14 mouse cellular contexts compared by ENCODE assay signal in genomic region chr5:80706645-80707056, GRCm38 (mm10).
DNase-seq lines count a peak whose midpoint lies in the region; ATAC-seq lines count a peak whose summit lies in the region.
"Had no signal": no experiment of that assay in that cellular context is flagged by ENCODE, and none has a peak within 500 bp of the region (broad histone marks: within the 10 kb centered on the region; RNA-seq: fewer than 3 reads in every experiment).

No protein-coding gene starts in this region.

- H3K27me3 ChIP-seq in heart, embryonic 15.5 days = no peaks in the 10 kb centered on the region
- H3K27me3 ChIP-seq: midbrain, embryonic 12.5 days had no signal

- H3K4me3 ChIP-seq in heart, embryonic 15.5 days = peak overlapping the region; percentile 35
- H3K4me3 ChIP-seq: midbrain, embryonic 12.5 days had no signal

- no peaks in the 10 kb centered on the region for H3K36me3 ChIP-seq in heart, embryonic 15.5 days
- H3K36me3 ChIP-seq: midbrain, embryonic 12.5 days had no signal

- ATAC-seq in common myeloid progenitor, adult 5-6 weeks (replicated peaks; ENCODE audit: low read depth, poor library complexity, severe bottlenecking) = peak; percentile 36; the same call in 1 of the 2 replicates
- ATAC-seq in heart, embryonic 15.5 days (replicated peaks; ENCODE audit: insufficient number of reproducible peaks, insufficient read depth, low FRiP score, low read depth) = 0 out of 2 replicates have a peak, but pooled peaks have one; percentile 73
- no peak for ATAC-seq in erythroblast, adult 5-6 weeks (replicated peaks; ENCODE audit: low FRiP score, poor library complexity, severe bottlenecking)
- ATAC-seq: activated CD4-positive, CD25-positive, alpha-beta regulatory T cell, adult 4 months had no signal

- peak overlapping the region; percentile 54 for H3K4me2 ChIP-seq in heart, embryonic 15.5 days
- H3K4me2 ChIP-seq: midbrain, embryonic 12.5 days had no signal

- H3K4me1 ChIP-seq in heart, embryonic 15.5 days (replicated peaks) = no peaks in the 10 kb centered on the region
- H3K4me1 ChIP-seq: midbrain, embryonic 12.5 days had no signal

- no peaks in the 10 kb centered on the region for H3K9me3 ChIP-seq in heart, embryonic 15.5 days (replicated peaks)
- H3K9me3 ChIP-seq: midbrain, embryonic 12.5 days had no signal

- 37% methylated on average over 8 of the region's 8 CpGs for WGBS in heart, embryonic 15.5 days

- H3K9ac ChIP-seq in heart, embryonic 15.5 days = no peak overlapping the region
- H3K9ac ChIP-seq: midbrain, embryonic 12.5 days had no signal

- H3K27ac ChIP-seq in heart, embryonic 15.5 days = peak overlapping the region; percentile 31; the same call in 1 of the 2 replicates
- H3K27ac ChIP-seq: midbrain, embryonic 12.5 days had no signal

- peak; percentile 5 for DNase-seq in gastrocnemius, postnatal 25 days
- no peak for DNase-seq in gastrocnemius, postnatal 10 days
- DNase-seq in skeletal muscle tissue, adult 2 months (ENCODE audit: low read depth, low spot score) = peak; percentile 1
- DNase-seq in thymus, postnatal 14 days = no peak
- no peak for DNase-seq in c-Kit-positive CD71-positive TER-119-positive erythroid progenitor cells, embryonic 14.5 days (ENCODE audit: low spot score)
- DNase-seq: cerebellum, postnatal 25 days; lung, postnatal 36 days; retina, postnatal 1 day; thymus, postnatal 36 days had no signal

Comparison
In these comparisons a context has a peak if more than half of its experiments do, and no peak if none do; other contexts are left out.
1. DNase-seq: peak in gastrocnemius, postnatal 25 days (single experiment) and skeletal muscle tissue, adult 2 months (single experiment); none in gastrocnemius, postnatal 10 days (single experiment), thymus, postnatal 14 days (single experiment) and c-Kit-positive CD71-positive TER-119-positive erythroid progenitor cells, embryonic 14.5 days (single experiment).